Mouse (Mus musculus) lung, postnatal 0 days (tissue): Measurements from ENCODE around the gene Hmx2. TPM values are rescaled to one million over a fixed set of nuclear protein-coding genes. Genes with fewer than 3 reads are reported as not detected.
A peak's percentile ranks its signal among the peaks of the same experiment; 100 is the strongest.

Experiments
- ATAC-seq: fragments of 200-750 bp; cut with Nextera tagmentation; 2 replicates; pipeline ENCODE4 v1.8.0; 2017; ENCODE audit warnings: moderate library complexity
- DNase-seq: peaks from one replicate; pipeline ENCODE4 v3.0.0-alpha.2; 2016; ENCODE audit warnings: low spot score
- H3K27ac ChIP-seq: fragments of 300-500 bp; sonication (generic); 2 replicates; pipeline ENCODE4 v1.5.1; 2014; ENCODE audit warnings: antibody characterized with exemption, mild to moderate bottlenecking, low read length, mixed read lengths
- H3K27me3 ChIP-seq: fragments of 300-500 bp; sonication (generic); replicated peaks from 2 replicates; pipeline ENCODE4 v1.6.1; 2014; ENCODE audit warnings: low read length, mixed read lengths; ENCODE audit not compliant: insufficient read depth
- H3K36me3 ChIP-seq: fragments of 300-500 bp; sonication (generic); 2 replicates; pipeline ENCODE4 v1.6.1; 2014; ENCODE audit warnings: low read length, mixed read lengths; ENCODE audit not compliant: insufficient read depth
- H3K4me1 ChIP-seq: fragments of 300-500 bp; sonication (generic); 2 replicates; pipeline ENCODE4 v1.6.1; 2014; ENCODE audit warnings: antibody characterized with exemption, low read depth, low read length, mixed read lengths; ENCODE audit not compliant: insufficient read depth
- H3K4me2 ChIP-seq: fragments of 300-500 bp; sonication (generic); replicated peaks from 2 replicates; pipeline ENCODE4 v1.6.1; 2014; ENCODE audit warnings: low read depth, mild to moderate bottlenecking, low read length, moderate library complexity, mixed read lengths
- H3K4me3 ChIP-seq: fragments of 300-500 bp; sonication (generic); 2 replicates; pipeline ENCODE4 v1.5.1; 2014; ENCODE audit warnings: low read depth, low read length
- H3K9ac ChIP-seq: fragments of 300-500 bp; sonication (generic); replicated peaks from 2 replicates; pipeline ENCODE4 v1.6.1; 2014; ENCODE audit warnings: low read depth, mild to moderate bottlenecking
- H3K9me3 ChIP-seq: fragments of 300-500 bp; sonication (generic); 2 replicates; pipeline ENCODE4 v1.6.1; 2016; ENCODE audit warnings: low read length, mixed read lengths
- CTCF ChIP-seq: IDR thresholded peaks from 2 replicates; pipeline ENCODE4 v1.5.1; 2016; ENCODE audit warnings: antibody characterized with exemption, mild to moderate bottlenecking
- EP300 ChIP-seq: IDR thresholded peaks from 2 replicates; pipeline ENCODE4 v1.6.1; 2016; ENCODE audit warnings: antibody characterized with exemption, mild to moderate bottlenecking, control low read depth
- WGBS: fragments of 180-500 bp; shearing (Covaris S2); extraction: QIAGEN DNeasy Blood & Tissue Kit; methylation state at CpG from one replicate; pipeline ENCODE4 v1.1.7; 2014; 5-methylcytosine and 5-hydroxymethylcytosine counted together
- polyA plus RNA-seq: library from polyadenylated mRNA; unstranded; fragments of >200 nt; fragmentation: Nextera tagmentation; extraction: Ambion mirVana; gene quantifications from 2 replicates; pipeline ENCODE4 v1.2.1, GENCODE M21; 2015

The Hmx2 gene
- polyA plus RNA-seq, result not detected in 2 replicates

DNA sequence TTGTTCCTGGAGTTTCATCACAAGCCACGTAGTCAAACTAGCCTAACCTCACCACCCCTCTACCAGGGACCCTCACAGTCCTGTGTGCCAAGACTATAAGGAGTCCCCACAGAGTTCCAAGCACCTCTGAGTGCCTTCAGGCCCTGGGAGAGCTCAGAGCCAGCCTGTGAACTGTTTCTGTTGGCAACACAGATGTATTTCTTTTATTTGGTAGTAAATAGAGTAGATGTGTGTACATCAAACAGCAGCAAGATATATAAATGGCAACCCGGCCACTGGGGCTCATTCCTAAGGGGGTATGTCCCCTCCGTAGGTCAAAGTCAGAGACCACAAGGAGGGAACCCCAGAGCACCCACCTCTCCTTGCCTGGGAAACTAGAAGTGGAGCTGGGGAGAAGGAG lies at the start of gene Hmx2:
Gene Hmx2, plus strand, starts transcription at position 301 of the 400 bp plus-strand sequence.
- ATAC-seq, result no peak
- Histone ChIP-seq H3K4me1 (0 out of 2 replicates have a peak, but pooled peaks cover 6% of the 10 kb centered on the region), H3K27ac (no peak within 1 kb of the TSS), H3K9me3 (no peaks in the 10 kb centered on the region), H3K4me2 (no peak within 1 kb of the TSS), H3K36me3 (no peaks in the 10 kb centered on the region), H3K27me3 (peaks cover 86% of the 10 kb centered on the region), H3K4me3 (no peak within 1 kb of the TSS), H3K9ac (no peak within 1 kb of the TSS)
- WGBS, result 2% methylated on average over 3 of the region's 3 CpGs
- DNase-seq, result no peak
- no peak for TF ChIP-seq CTCF

DNA sequence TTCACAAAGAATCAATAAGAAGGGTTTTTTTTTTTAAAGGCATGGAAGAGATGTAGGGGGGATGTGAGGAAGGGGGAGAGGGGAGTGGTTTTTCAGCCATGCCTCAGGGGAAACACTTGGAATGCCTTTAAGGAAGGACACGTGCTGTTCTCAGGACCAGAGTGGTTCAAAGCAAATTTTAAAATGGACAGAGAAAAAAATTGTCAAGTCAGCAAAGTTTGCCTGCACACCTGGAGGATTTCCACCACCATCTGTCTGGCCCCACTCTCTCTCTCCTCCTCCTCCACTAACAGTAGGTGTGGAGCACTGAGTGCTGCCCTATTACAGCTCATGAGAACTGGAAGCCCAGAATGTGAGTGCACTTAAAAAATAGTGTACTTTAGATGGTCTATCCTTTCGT lies 44.8 kb upstream of the Hmx2 start:
- Histone ChIP-seq H3K27ac (no peak overlapping the region), H3K9ac (no peak overlapping the region), H3K4me1 (no peaks in the 10 kb centered on the region), H3K9me3 (no peaks in the 10 kb centered on the region), H3K4me3 (no peak overlapping the region), H3K36me3 (no peaks in the 10 kb centered on the region), H3K27me3 (no peaks in the 10 kb centered on the region), H3K4me2 (no peak overlapping the region)
- TF ChIP-seq CTCF (no peak), EP300 (no peak)
- ATAC-seq, result no peak
- DNase-seq, result no peak
- WGBS, result 56% methylated on average over 2 of the region's 2 CpGs

DNA sequence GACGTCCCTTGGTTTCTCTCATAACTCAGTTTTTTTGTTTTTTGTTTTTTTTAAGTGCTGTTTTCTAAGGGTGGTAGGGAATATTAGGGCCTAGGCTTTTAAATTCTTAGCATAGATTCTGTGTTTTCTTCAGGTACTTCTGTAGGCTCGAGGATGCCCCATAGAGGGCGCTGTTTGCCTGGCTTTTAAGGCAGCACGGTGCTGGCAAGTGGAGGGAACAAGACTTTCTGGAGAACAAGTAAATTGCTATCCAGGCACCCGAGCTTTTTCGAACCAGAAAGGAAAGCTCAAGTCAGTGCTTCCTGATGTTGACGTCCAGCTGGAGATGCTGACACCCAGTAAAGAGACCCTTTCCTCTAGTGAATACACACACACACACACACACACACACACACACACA lies 8.6 kb upstream of the Hmx2 start:
- Histone ChIP-seq H3K27me3 (peaks cover 51% of the 10 kb centered on the region), H3K4me2 (no peak overlapping the region), H3K4me1 (peaks cover 16% of the 10 kb centered on the region; the same call in 1 of the 2 replicates), H3K9ac (no peak overlapping the region), H3K36me3 (no peaks in the 10 kb centered on the region), H3K4me3 (no peak overlapping the region), H3K9me3 (no peaks in the 10 kb centered on the region), H3K27ac (no peak overlapping the region)
- DNase-seq (peak; percentile 91), ATAC-seq (peak; percentile 74)
- WGBS, result 2% methylated on average over 7 of the region's 7 CpGs
- TF ChIP-seq CTCF (peak; percentile 87), EP300 (no peak)

DNA sequence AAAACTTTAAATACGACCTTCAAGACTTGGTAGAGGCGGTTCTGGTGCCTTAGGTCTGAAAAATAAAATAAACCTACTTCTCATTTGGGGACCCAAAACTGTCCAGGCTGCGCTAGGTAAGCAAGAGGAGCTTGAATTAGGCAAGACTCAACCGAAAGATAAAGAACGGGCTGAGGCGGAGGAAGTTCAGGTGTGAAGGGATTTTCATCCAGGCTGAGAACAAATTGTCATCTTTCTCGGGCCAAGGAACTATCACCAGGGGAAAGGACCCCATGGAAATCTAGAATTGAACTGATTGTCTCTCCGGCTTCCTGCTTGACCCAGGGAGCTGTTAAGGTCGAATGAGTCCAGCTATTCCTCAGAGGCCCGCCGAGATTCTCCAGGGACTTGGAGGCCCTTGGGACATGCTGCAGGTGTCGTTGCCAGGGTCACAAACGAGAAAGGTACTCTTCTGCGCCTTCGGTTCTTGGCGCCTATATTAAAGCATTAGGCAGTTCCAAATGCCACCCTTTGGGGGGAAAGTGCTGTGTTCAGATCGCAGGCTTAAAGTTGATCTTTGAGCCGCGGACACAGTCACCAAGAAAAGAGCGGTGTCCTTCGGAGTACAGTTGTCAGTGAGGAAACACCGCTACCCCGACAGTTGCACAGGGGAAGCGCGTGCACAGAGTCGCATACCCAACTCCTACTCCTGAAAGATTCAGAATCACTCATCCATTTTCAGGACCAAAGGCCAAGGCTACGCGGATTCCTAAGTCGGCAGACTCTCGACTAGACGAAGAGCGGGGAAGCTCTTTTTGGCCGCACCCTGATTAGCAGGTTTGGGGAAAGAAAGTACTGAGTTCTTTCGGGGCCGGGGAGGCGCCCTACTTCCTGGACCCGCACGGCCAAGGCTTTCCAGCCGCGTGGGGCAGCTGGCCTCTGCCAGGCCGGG lies 7.1 kb upstream of the Hmx2 start:
- peaks cover 65% of the 10 kb centered on the region for H3K27me3 ChIP-seq
- peak overlapping the region; percentile 35 for H3K4me3 ChIP-seq
- WGBS, result 2% methylated on average over 41 of the region's 41 CpGs

DNA sequence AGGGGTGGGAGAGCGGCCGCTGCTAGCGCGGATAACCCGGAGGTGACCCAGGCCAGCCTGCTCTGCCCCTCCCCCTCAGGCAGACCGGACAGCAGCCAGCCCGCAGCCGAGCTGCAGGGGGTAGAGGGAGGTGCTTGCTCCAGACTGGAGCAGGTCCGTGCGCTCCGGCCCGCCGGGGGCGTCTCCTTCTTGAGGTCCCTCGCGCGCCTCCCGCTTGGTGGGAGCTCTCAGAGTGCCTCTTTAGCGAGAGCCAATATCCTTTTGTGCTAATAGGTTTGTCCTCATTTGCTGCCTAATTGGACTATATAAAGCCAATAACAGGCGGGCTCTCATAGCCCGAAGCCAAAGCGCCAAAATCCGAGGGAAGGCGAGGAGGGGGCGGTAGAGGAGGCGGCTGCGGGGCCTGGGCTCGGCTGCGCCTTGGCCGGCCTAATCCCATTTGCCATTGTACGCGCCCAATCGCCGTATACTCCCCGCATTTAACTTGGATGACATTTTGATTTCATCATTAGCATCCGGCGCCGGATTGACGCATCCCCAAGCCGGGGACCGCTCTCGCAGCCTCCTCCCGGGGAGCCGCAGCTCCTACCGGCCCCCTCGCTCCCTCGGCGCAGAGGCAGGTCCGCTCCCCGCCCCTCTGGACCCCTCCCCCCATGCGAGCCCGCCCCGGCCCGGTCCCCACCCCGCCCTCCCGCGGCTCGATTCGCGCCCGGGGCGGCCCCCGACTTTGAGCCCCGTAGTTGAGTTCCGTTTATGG lies 6.3 kb upstream of the Hmx2 start, which contains the start of gene Hmx3:
Gene Hmx3, plus strand, starts transcription at position 753 of the 757 bp plus-strand sequence.
- 2% methylated on average over 61 of the region's 65 CpGs for WGBS
- no peak within 1 kb of the TSS for H3K27ac ChIP-seq
- H3K4me3 ChIP-seq, result peak within 1 kb of the TSS; percentile 35
- H3K4me1 ChIP-seq, result peaks cover 16% of the 10 kb centered on the region; the same call in 1 of the 2 replicates
- H3K36me3 ChIP-seq, result no peaks in the 10 kb centered on the region
- DNase-seq (peak; percentile 8), ATAC-seq (no peak)
- peaks cover 71% of the 10 kb centered on the region for H3K27me3 ChIP-seq
- H3K4me2 ChIP-seq, result peak within 1 kb of the TSS; percentile 57
- H3K9ac ChIP-seq, result no peak within 1 kb of the TSS
- TF ChIP-seq EP300, result no peak
- TF ChIP-seq CTCF, result no peak
- H3K9me3 ChIP-seq, result no peaks in the 10 kb centered on the region

More for the DNA sequence above, 7.1 kb upstream of the Hmx2 start:
- TF ChIP-seq EP300 (no peak), CTCF (no peak)
- H3K36me3 ChIP-seq, result no peaks in the 10 kb centered on the region
- H3K27ac ChIP-seq, result no peak overlapping the region
- H3K9ac ChIP-seq, result no peak overlapping the region
- ATAC-seq (no peak), DNase-seq (no peak)
- H3K4me1 ChIP-seq, result peaks cover 16% of the 10 kb centered on the region; the same call in 1 of the 2 replicates
- no peaks in the 10 kb centered on the region for H3K9me3 ChIP-seq
- peak overlapping the region; percentile 57 for H3K4me2 ChIP-seq
